Mouse (Mus musculus): ENCODE results near the gene 2310079G19Rik. TPM values are rescaled to one million over a fixed set of nuclear protein-coding genes. Genes with fewer than 3 reads are reported as not detected.

Gene 2310079G19Rik
- polyA plus RNA-seq (2015; fragmentation: Nextera tagmentation; extraction: Ambion mirVana), result not detected in 2 replicates

- H3K4me2 ChIP-seq, result no peak within 1 kb of the TSS
- no peak within 1 kb of the TSS for H3K9ac ChIP-seq
- 62% methylated on average over 4 of the region's 4 CpGs for WGBS (ENCODE audit: insufficient replicate concordance)
- H3K9me3 ChIP-seq (replicated peaks), result no peaks in the 10 kb centered on the region
- H3K27ac ChIP-seq (replicated peaks), result no peak within 1 kb of the TSS
- H3K4me1 ChIP-seq (replicated peaks), result no peaks in the 10 kb centered on the region
- no peak for ATAC-seq (ENCODE audit: insufficient read depth)
- no peaks in the 10 kb centered on the region for H3K36me3 ChIP-seq (replicated peaks)
- no peaks in the 10 kb centered on the region for H3K27me3 ChIP-seq
- no peak within 1 kb of the TSS for H3K4me3 ChIP-seq (replicated peaks)
These were observed at the start of gene 2310079G19Rik for GRCm38 (mm10) chr16:88627566-88627965. TSS of gene 2310079G19Rik (minus strand) at chr16:88627666.

DNA sequence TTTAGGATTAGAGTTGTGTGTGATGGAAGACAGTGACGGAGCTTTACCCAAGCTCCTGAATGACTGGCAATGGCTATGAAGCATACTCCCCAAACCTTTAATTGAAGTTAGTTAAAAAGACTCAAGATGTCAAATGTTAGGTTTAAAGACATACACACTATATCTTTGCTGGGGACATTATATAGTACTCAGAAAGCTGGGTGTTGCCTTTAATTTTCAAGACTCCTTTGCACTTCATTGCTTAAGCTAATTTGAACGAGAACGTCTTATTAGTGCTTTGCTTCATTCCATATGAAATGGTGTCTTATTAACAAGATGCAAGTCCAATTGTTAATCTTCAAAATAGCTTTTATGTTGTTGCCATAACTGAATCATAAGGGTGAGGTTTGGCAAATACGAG lies 44.1 kb upstream of the 2310079G19Rik start, which contains the start of gene Krtap27-1:
TSS of gene Krtap27-1 (minus strand) at position 101 of the 400 bp plus-strand sequence.
- Histone ChIP-seq H3K27me3 (no peaks in the 10 kb centered on the region), H3K4me2 (no peak within 1 kb of the TSS), H3K9ac (no peak within 1 kb of the TSS), H3K27ac (replicated peaks) (no peak within 1 kb of the TSS), H3K4me3 (replicated peaks) (no peak within 1 kb of the TSS), H3K9me3 (replicated peaks) (no peaks in the 10 kb centered on the region), H3K36me3 (replicated peaks) (no peaks in the 10 kb centered on the region), H3K4me1 (replicated peaks) (no peaks in the 10 kb centered on the region)
- no peak for ATAC-seq (ENCODE audit: insufficient read depth)
- 70% methylated on average over 4 of the region's 4 CpGs for WGBS (ENCODE audit: insufficient replicate concordance)

DNA sequence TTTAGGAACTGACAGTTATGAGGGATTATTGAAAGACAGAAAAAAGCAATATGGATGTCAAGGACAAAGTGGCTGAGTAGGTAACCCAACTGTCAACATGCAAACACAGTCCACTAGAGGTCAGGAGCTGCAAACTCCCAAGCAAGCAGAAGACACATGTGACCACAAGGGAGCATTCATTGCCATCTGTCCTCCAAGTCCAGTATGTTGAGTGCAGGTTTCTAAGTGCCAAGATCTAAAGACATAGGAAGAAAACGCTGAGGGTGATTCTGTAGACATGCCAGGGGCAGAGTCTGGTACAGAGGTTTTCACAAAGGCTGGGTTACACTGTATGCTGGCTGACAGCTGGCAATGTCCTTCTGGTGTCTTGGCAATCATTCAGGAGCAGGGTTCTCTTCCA lies 30.0 kb upstream of the 2310079G19Rik start:
- Histone ChIP-seq H3K4me3 (replicated peaks) (no peak overlapping the region), H3K9ac (no peak overlapping the region), H3K27me3 (no peaks in the 10 kb centered on the region), H3K9me3 (replicated peaks) (no peaks in the 10 kb centered on the region), H3K27ac (replicated peaks) (no peak overlapping the region), H3K4me1 (replicated peaks) (no peaks in the 10 kb centered on the region), H3K4me2 (no peak overlapping the region), H3K36me3 (replicated peaks) (no peaks in the 10 kb centered on the region)
- WGBS (ENCODE audit: insufficient replicate concordance), result 43% methylated on average over 1 of the region's 1 CpGs
- no peak for ATAC-seq (ENCODE audit: insufficient read depth)

DNA sequence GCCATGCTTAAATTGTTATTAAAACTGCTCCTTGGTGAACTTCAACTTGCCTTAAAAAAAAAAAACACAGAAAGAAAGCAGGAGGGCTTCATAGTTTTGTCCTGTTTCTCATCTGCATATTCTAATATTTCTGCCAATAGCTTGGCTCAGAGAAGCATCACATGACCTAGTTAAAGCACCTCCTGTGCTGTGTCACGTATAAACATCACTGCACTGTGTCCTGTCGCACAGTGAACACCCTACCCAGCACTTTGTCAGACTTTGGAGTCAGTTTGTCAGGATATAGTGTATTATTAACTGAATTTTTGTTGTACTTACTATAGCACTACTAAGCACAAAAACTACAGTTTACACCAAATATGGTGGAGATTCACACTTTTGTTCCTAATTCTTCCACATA lies 24.5 kb upstream of the 2310079G19Rik start:
- H3K9me3 ChIP-seq (replicated peaks), result no peaks in the 10 kb centered on the region
- WGBS (ENCODE audit: insufficient replicate concordance), result 41% methylated on average over 2 of the region's 2 CpGs
- H3K4me1 ChIP-seq (replicated peaks), result no peaks in the 10 kb centered on the region
- H3K27ac ChIP-seq (replicated peaks), result no peak overlapping the region
- no peak overlapping the region for H3K4me3 ChIP-seq (replicated peaks)
- H3K4me2 ChIP-seq, result no peak overlapping the region
- H3K9ac ChIP-seq, result no peak overlapping the region
- no peak for ATAC-seq (ENCODE audit: insufficient read depth)
- H3K27me3 ChIP-seq, result no peaks in the 10 kb centered on the region
- H3K36me3 ChIP-seq (replicated peaks), result no peaks in the 10 kb centered on the region

DNA sequence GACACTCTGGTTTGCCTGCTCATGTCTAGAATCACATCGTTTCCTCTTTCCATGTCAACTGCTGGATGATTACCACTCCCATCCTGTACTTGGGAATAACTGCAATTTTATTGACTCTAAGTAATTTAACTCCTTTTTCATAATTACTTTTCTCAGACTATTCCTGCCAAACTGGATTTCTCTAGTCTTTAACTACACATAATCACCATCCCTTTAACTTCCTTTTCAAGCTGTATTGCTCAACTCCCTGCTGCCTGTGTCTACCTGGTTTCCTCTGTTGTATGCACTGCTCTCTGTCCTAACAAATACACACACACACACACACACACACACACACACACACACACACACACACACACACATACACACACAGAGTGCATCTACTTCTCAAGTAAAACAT lies 23.6 kb upstream of the 2310079G19Rik start:
- WGBS (ENCODE audit: insufficient replicate concordance), result 53% methylated on average over 1 of the region's 1 CpGs
- Histone ChIP-seq H3K27me3 (no peaks in the 10 kb centered on the region), H3K27ac (replicated peaks) (no peak overlapping the region), H3K9me3 (replicated peaks) (no peaks in the 10 kb centered on the region), H3K4me2 (no peak overlapping the region), H3K4me1 (replicated peaks) (no peaks in the 10 kb centered on the region), H3K4me3 (replicated peaks) (no peak overlapping the region), H3K9ac (no peak overlapping the region), H3K36me3 (replicated peaks) (no peaks in the 10 kb centered on the region)
- no peak for ATAC-seq (ENCODE audit: insufficient read depth)

- no peak for ATAC-seq (ENCODE audit: insufficient read depth)
- Histone ChIP-seq H3K36me3 (replicated peaks) (no peaks in the 10 kb centered on the region), H3K4me2 (no peak within 1 kb of the TSS), H3K27me3 (no peaks in the 10 kb centered on the region), H3K4me1 (replicated peaks) (no peaks in the 10 kb centered on the region), H3K9me3 (replicated peaks) (no peaks in the 10 kb centered on the region), H3K27ac (replicated peaks) (no peak within 1 kb of the TSS), H3K9ac (no peak within 1 kb of the TSS), H3K4me3 (replicated peaks) (no peak within 1 kb of the TSS)
- 66% methylated on average over 10 of the region's 10 CpGs for WGBS (ENCODE audit: insufficient replicate concordance)
These were observed 19.9 kb upstream of the 2310079G19Rik start, which contains the start of gene Krtap26-1 for GRCm38 (mm10) chr16:88647358-88647846. TSS of gene Krtap26-1 (minus strand) at chr16:88647796.

GRCm38 (mm10) chr16:88646366-88647111 lies 19.1 kb upstream of the 2310079G19Rik start:
- no peak for ATAC-seq (ENCODE audit: insufficient read depth)
- H3K4me3 ChIP-seq (replicated peaks), result no peak overlapping the region
- no peaks in the 10 kb centered on the region for H3K27me3 ChIP-seq
- no peak overlapping the region for H3K27ac ChIP-seq (replicated peaks)
- no peaks in the 10 kb centered on the region for H3K4me1 ChIP-seq (replicated peaks)
- 62% methylated on average over 8 of the region's 8 CpGs for WGBS (ENCODE audit: insufficient replicate concordance)
- no peak overlapping the region for H3K4me2 ChIP-seq
- H3K9me3 ChIP-seq (replicated peaks), result no peaks in the 10 kb centered on the region
- H3K9ac ChIP-seq, result no peak overlapping the region
- no peaks in the 10 kb centered on the region for H3K36me3 ChIP-seq (replicated peaks)

DNA sequence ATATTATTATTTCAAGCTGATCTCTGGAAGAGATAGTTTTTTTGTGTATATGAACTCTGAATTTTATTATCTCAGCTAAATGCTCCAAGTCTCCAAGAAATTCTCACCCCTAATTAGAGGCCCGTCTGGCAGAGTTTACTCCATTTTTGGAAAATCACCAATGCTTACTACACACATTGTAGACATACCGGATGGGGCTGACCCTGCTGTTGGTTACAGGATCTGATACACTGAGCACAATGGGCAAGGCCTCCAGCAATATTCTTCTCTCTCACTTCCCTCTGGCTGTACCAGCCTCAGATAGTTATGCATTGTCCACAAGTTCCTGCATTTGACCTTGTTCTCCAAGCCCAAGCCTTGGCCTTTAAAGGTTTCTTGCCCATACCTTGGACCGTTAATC lies 12.6 kb upstream of the 2310079G19Rik start:
- WGBS (ENCODE audit: insufficient replicate concordance), result 59% methylated on average over 3 of the region's 3 CpGs
- no peak for ATAC-seq (ENCODE audit: insufficient read depth)

DNA sequence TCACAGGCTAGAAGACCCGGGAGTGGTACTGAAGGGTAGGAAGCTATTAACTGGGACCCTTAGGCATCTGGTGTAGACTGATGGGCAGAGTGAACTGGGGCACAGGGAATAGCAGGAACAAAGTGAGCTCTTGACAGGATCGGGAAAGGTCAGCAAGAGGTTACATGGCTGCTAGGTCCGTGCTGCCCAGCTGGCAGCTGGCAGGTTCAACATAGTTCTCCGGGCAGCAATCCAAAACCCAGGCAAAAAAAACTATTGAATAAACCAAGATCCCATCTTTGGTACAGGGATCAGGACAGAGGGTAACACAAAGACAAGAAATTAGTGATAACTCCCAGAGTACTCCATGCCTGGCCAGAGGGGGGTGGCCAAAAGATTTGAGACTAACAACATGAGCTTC lies 7.7 kb upstream of the 2310079G19Rik start:
- H3K4me1 ChIP-seq (replicated peaks), result no peaks in the 10 kb centered on the region
- H3K4me3 ChIP-seq (replicated peaks), result no peak overlapping the region
- H3K9me3 ChIP-seq (replicated peaks), result no peaks in the 10 kb centered on the region
- no peak overlapping the region for H3K27ac ChIP-seq (replicated peaks)
- no peak for ATAC-seq (ENCODE audit: insufficient read depth)
- H3K36me3 ChIP-seq (replicated peaks), result no peaks in the 10 kb centered on the region
- 59% methylated on average over 4 of the region's 4 CpGs for WGBS (ENCODE audit: insufficient replicate concordance)
- no peak overlapping the region for H3K4me2 ChIP-seq
- no peaks in the 10 kb centered on the region for H3K27me3 ChIP-seq
- H3K9ac ChIP-seq, result no peak overlapping the region

More for the DNA sequence above, 12.6 kb upstream of the 2310079G19Rik start:
- no peak overlapping the region for H3K4me2 ChIP-seq
- H3K9me3 ChIP-seq (replicated peaks), result no peaks in the 10 kb centered on the region
- no peaks in the 10 kb centered on the region for H3K4me1 ChIP-seq (replicated peaks)
- H3K27me3 ChIP-seq, result no peaks in the 10 kb centered on the region
- H3K9ac ChIP-seq, result no peak overlapping the region
- no peak overlapping the region for H3K27ac ChIP-seq (replicated peaks)
- H3K4me3 ChIP-seq (replicated peaks), result no peak overlapping the region
- no peaks in the 10 kb centered on the region for H3K36me3 ChIP-seq (replicated peaks)

GRCm38 (mm10) chr16:88631474-88631873 lies 4.0 kb upstream of the 2310079G19Rik start:
- Histone ChIP-seq H3K4me3 (replicated peaks) (no peak overlapping the region), H3K4me2 (no peak overlapping the region), H3K4me1 (replicated peaks) (no peaks in the 10 kb centered on the region), H3K9ac (no peak overlapping the region), H3K27me3 (no peaks in the 10 kb centered on the region), H3K27ac (replicated peaks) (no peak overlapping the region), H3K36me3 (replicated peaks) (no peaks in the 10 kb centered on the region), H3K9me3 (replicated peaks) (no peaks in the 10 kb centered on the region)
- no peak for ATAC-seq (ENCODE audit: insufficient read depth)
- 51% methylated on average over 4 of the region's 4 CpGs for WGBS (ENCODE audit: insufficient replicate concordance)

- H3K4me2 ChIP-seq, result no peak overlapping the region
- no peak overlapping the region for H3K9ac ChIP-seq
- no peaks in the 10 kb centered on the region for H3K36me3 ChIP-seq (replicated peaks)
- WGBS (ENCODE audit: insufficient replicate concordance), result 67% methylated on average over 4 of the region's 4 CpGs
- no peaks in the 10 kb centered on the region for H3K27me3 ChIP-seq
- H3K27ac ChIP-seq (replicated peaks), result no peak overlapping the region
- H3K4me3 ChIP-seq (replicated peaks), result no peak overlapping the region
- no peaks in the 10 kb centered on the region for H3K9me3 ChIP-seq (replicated peaks)
- ATAC-seq (ENCODE audit: insufficient read depth), result no peak
- H3K4me1 ChIP-seq (replicated peaks), result no peaks in the 10 kb centered on the region
These were observed 14.8 kb downstream of the 2310079G19Rik start for GRCm38 (mm10) chr16:88612712-88613111.
